Comparison of ENCODE assay signal across 35 mouse cellular contexts in the genomic region with DNA sequence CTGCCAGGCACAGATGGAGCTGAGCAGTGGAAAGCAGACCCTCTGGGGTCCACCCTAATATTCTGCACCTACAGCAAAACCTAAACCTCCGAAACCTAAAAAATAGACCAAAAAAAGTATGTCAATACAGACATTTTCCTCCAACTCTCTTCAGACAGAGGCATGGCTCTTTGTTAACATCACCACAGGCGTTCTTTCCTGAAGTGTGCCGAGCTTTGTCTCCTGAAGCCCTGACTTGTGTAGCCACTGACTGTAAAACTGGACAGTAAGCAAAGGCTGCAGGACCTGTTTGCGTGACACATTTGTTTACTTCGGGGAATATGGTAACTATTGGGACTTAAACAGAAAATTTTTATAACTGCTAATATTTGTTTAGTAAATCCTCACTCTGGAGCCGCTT.
"Had no signal": no experiment of that assay in that cellular context is flagged by ENCODE, and none has a peak within 500 bp of the region (broad histone marks: within the 10 kb centered on the region; RNA-seq: fewer than 3 reads in every experiment).

No protein-coding gene starts in this region.

- DNase-seq: heart, postnatal 14 days; heart, postnatal 36 days; heart, postnatal 4 days; kidney, adult 11 months; kidney, adult 18-20 months; kidney, adult 2 months; kidney, adult 8-10 months; kidney, adult 9 months; kidney, postnatal 10 days; kidney, postnatal 14 days; kidney, postnatal 25 days; kidney, postnatal 36 days; kidney, postnatal 4 days; layer of hippocampus, adult 9-11 months; layer of hippocampus, postnatal 36 days had no signal

- H3K4me1 ChIP-seq: heart, embryonic 10.5 days; heart, embryonic 15.5 days; hindbrain, embryonic 12.5 days; hindbrain, embryonic 15.5 days; intestine, embryonic 15.5 days had no signal

- H3K9ac ChIP-seq: heart, embryonic 12.5 days; heart, embryonic 13.5 days; heart, embryonic 15.5 days; hindbrain, embryonic 12.5 days; hindbrain, embryonic 13.5 days; hindbrain, embryonic 14.5 days; hindbrain, embryonic 15.5 days; intestine, embryonic 15.5 days; kidney, embryonic 15.5 days had no signal

- H3K9me3 ChIP-seq: heart, embryonic 10.5 days; heart, embryonic 12.5 days; heart, embryonic 13.5 days; heart, embryonic 15.5 days; hindbrain, embryonic 10.5 days; hindbrain, embryonic 12.5 days; hindbrain, embryonic 13.5 days; hindbrain, embryonic 15.5 days; intestine, embryonic 15.5 days; kidney, embryonic 15.5 days had no signal

- H3K4me2 ChIP-seq: heart, embryonic 11.5 days; heart, embryonic 12.5 days; heart, embryonic 13.5 days; heart, embryonic 15.5 days; hindbrain, embryonic 12.5 days; hindbrain, embryonic 13.5 days; hindbrain, embryonic 14.5 days; hindbrain, embryonic 15.5 days; intestine, embryonic 15.5 days; kidney, embryonic 15.5 days had no signal

- ATAC-seq: hindbrain, embryonic 16.5 days; hindbrain, postnatal 0 days; inflammation-experienced regulatory T-cells, adult 6 months; intestine, embryonic 15.5 days; intestine, embryonic 16.5 days; intestine, postnatal 0 days had no signal

- H3K27ac ChIP-seq: heart, embryonic 10.5 days; heart, embryonic 13.5 days; heart, embryonic 15.5 days; hindbrain, embryonic 10.5 days; hindbrain, embryonic 12.5 days; hindbrain, embryonic 13.5 days; hindbrain, embryonic 14.5 days; hindbrain, embryonic 15.5 days; hindbrain, postnatal 0 days; intestine, embryonic 15.5 days; kidney, embryonic 15.5 days; kidney, postnatal 0 days; layer of hippocampus, adult 2 months; left cerebral cortex, adult 2 months had no signal

- H3K4me3 ChIP-seq: heart, embryonic 10.5 days; heart, embryonic 12.5 days; heart, embryonic 13.5 days; heart, embryonic 15.5 days; hindbrain, embryonic 10.5 days; hindbrain, embryonic 12.5 days; hindbrain, embryonic 13.5 days; hindbrain, embryonic 15.5 days; intestine, embryonic 15.5 days; kidney, embryonic 15.5 days; layer of hippocampus, adult 2 months; left cerebral cortex, adult 2 months had no signal

- H3K27me3 ChIP-seq: heart, embryonic 12.5 days; heart, embryonic 13.5 days; heart, embryonic 15.5 days; hindbrain, embryonic 12.5 days; hindbrain, embryonic 13.5 days; hindbrain, embryonic 15.5 days; intestine, embryonic 15.5 days; kidney, embryonic 15.5 days had no signal

- H3K36me3 ChIP-seq: heart, embryonic 10.5 days; heart, embryonic 12.5 days; heart, embryonic 13.5 days; heart, embryonic 15.5 days; hindbrain, embryonic 10.5 days; hindbrain, embryonic 12.5 days; hindbrain, embryonic 13.5 days; hindbrain, embryonic 15.5 days; intestine, embryonic 15.5 days; kidney, embryonic 15.5 days had no signal
